Comparison of ENCODE assay signal across 19 mouse cellular contexts in the genomic region with DNA sequence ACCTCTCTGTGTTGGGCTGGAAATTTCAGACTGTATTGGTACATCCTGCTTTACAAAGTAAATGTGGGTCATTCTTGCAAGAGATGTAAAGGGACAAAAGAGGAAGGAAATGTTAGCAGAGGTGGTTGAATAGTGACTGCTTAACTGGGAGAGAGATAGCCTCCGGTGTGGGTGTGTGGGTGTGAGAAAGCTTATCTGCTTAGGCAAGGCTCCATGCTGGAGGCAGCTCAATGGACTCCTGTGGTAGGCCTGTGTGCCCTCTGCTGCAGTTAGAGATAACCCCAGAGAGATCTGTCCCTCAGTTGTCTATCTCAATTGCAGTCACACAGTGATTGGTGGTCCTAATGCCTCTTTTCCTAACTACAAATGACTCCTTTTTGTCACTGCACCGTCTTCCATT.
DNase-seq lines count a peak whose midpoint lies in the region; ATAC-seq lines count a peak whose summit lies in the region.
"Had no signal": no experiment of that assay in that cellular context is flagged by ENCODE, and none has a peak within 500 bp of the region (broad histone marks: within the 10 kb centered on the region; RNA-seq: fewer than 3 reads in every experiment).

No protein-coding gene starts in this region.

- H3K36me3 ChIP-seq in liver, embryonic 15.5 days (replicated peaks): no peaks in the 10 kb centered on the region
- H3K36me3 ChIP-seq in hindbrain, embryonic 11.5 days (ENCODE audit: control insufficient read depth, insufficient read depth, low read length): no peaks in the 10 kb centered on the region
- H3K36me3 ChIP-seq: embryonic facial prominence, embryonic 10.5 days; heart, embryonic 10.5 days; hindbrain, embryonic 10.5 days; limb, embryonic 15.5 days; midbrain, embryonic 13.5 days had no signal

- peak; percentile 84 to 96; a peak in 3 of 4 replicates for ATAC-seq in hematopoietic stem cell, adult 5-6 weeks (replicated peaks in 1 of 2; ENCODE audit: insufficient read depth in 1 of 2, low FRiP score in 2 of 2, low TSS enrichment in 1 of 2, low read depth in 1 of 2, poor library complexity in 2 of 2, severe bottlenecking in 2 of 2)
- peak; percentile 94 for ATAC-seq in liver, embryonic 15.5 days (ENCODE audit: insufficient read depth)
- no peak for ATAC-seq in CD4-positive, CD25-positive, alpha-beta regulatory T cell, adult 4 months
- no peak for ATAC-seq in hindbrain, embryonic 11.5 days (ENCODE audit: low FRiP score)
- ATAC-seq: intestine, postnatal 0 days; midbrain, embryonic 13.5 days had no signal

- H3K27me3 ChIP-seq in liver, embryonic 15.5 days: no peaks in the 10 kb centered on the region
- no peaks in the 10 kb centered on the region for H3K27me3 ChIP-seq in hindbrain, embryonic 11.5 days (ENCODE audit: control insufficient read depth, insufficient read depth, low read length)
- H3K27me3 ChIP-seq: limb, embryonic 15.5 days; midbrain, embryonic 13.5 days had no signal

- H3K4me1 ChIP-seq in liver, embryonic 15.5 days (replicated peaks): no peaks in the 10 kb centered on the region
- H3K4me1 ChIP-seq in hindbrain, embryonic 11.5 days (replicated peaks; ENCODE audit: control insufficient read depth, insufficient read depth, low read length): no peaks in the 10 kb centered on the region
- H3K4me1 ChIP-seq: embryonic facial prominence, embryonic 10.5 days; heart, embryonic 10.5 days; hindbrain, embryonic 10.5 days; limb, embryonic 15.5 days; midbrain, embryonic 13.5 days had no signal

- H3K4me2 ChIP-seq in liver, embryonic 15.5 days: no peak overlapping the region
- no peak overlapping the region for H3K4me2 ChIP-seq in hindbrain, embryonic 11.5 days (replicated peaks; ENCODE audit: low read depth, low read length)
- H3K4me2 ChIP-seq: limb, embryonic 15.5 days; midbrain, embryonic 13.5 days had no signal

- H3K4me3 ChIP-seq in liver, embryonic 15.5 days (replicated peaks): no peak overlapping the region
- H3K4me3 ChIP-seq in hindbrain, embryonic 11.5 days (ENCODE audit: low read depth, low read length): no peak overlapping the region
- H3K4me3 ChIP-seq: embryonic facial prominence, embryonic 10.5 days; heart, embryonic 10.5 days; hindbrain, embryonic 10.5 days; limb, embryonic 15.5 days; midbrain, embryonic 13.5 days had no signal

- peak; percentile 17 for DNase-seq in c-Kit-positive CD71-positive TER-119-negative erythroid progenitor cells, embryonic 14.5 days (ENCODE audit: low read depth)
- DNase-seq in right cerebral cortex, adult 2 months (ENCODE audit: low spot score in 2 of 2): no peak
- no peak for DNase-seq in kidney, postnatal 14 days
- DNase-seq in hindbrain, embryonic 11.5 days (ENCODE audit: low spot score): no peak
- DNase-seq: adrenal gland, adult 8-10 months; cerebellum, adult 8-10 months; left cerebral cortex, postnatal 4 days; right cerebral cortex, postnatal 25 days; spleen, adult 18-20 months had no signal

- no peak overlapping the region for H3K27ac ChIP-seq in liver, embryonic 15.5 days (replicated peaks)
- no peak overlapping the region for H3K27ac ChIP-seq in hindbrain, embryonic 11.5 days (ENCODE audit: low read depth, low read length)
- H3K27ac ChIP-seq: embryonic facial prominence, embryonic 10.5 days; heart, embryonic 10.5 days; hindbrain, embryonic 10.5 days; kidney, postnatal 0 days; limb, embryonic 15.5 days; midbrain, embryonic 13.5 days had no signal

- WGBS in liver, embryonic 15.5 days (ENCODE audit: insufficient replicate concordance): 2% methylated on average over 2 of the region's 2 CpGs
- WGBS in hindbrain, embryonic 11.5 days: 71% methylated on average over 2 of the region's 2 CpGs

- no peak overlapping the region for H3K9ac ChIP-seq in liver, embryonic 15.5 days
- H3K9ac ChIP-seq in hindbrain, embryonic 11.5 days (ENCODE audit: low read depth, low read length): no peak overlapping the region
- H3K9ac ChIP-seq: limb, embryonic 15.5 days; midbrain, embryonic 13.5 days had no signal

- H3K9me3 ChIP-seq in liver, embryonic 15.5 days (replicated peaks): no peaks in the 10 kb centered on the region
- H3K9me3 ChIP-seq in hindbrain, embryonic 11.5 days (ENCODE audit: control insufficient read depth, low read length): no peaks in the 10 kb centered on the region
- H3K9me3 ChIP-seq: embryonic facial prominence, embryonic 10.5 days; heart, embryonic 10.5 days; hindbrain, embryonic 10.5 days; limb, embryonic 15.5 days; midbrain, embryonic 13.5 days had no signal

Comparison
In these comparisons a context has a peak if more than half of its experiments do, and no peak if none do; other contexts are left out.
1. ATAC-seq: peak in hematopoietic stem cell, adult 5-6 weeks (2 of 2) and liver, embryonic 15.5 days (single experiment); none in CD4-positive, CD25-positive, alpha-beta regulatory T cell, adult 4 months (single experiment) and hindbrain, embryonic 11.5 days (single experiment).